Mouse (Mus musculus): ENCODE measurements at regions not wholly inside any gene's neighbourhood (a gene's known extent, or its start where the extent isn't known, plus 50 kb on each side); places are given as distances from the start of the nearest gene placed in this dataset.

- Histone ChIP-seq H3K27ac (ENCODE audit: low read length) (no peak overlapping the region), H3K9me3 (ENCODE audit: low read length) (no peaks in the 10 kb centered on the region), H3K27me3 (replicated peaks; ENCODE audit: insufficient read depth, low read length) (no peaks in the 10 kb centered on the region), H3K9ac (replicated peaks; ENCODE audit: low read depth) (no peak overlapping the region), H3K4me3 (ENCODE audit: low read depth, low read length) (no peak overlapping the region), H3K4me1 (ENCODE audit: insufficient read depth, low read depth, low read length) (no peaks in the 10 kb centered on the region), H3K4me2 (replicated peaks; ENCODE audit: low read depth, low read length) (no peak overlapping the region), H3K36me3 (ENCODE audit: insufficient read depth, low read length) (no peaks in the 10 kb centered on the region)
- no peak for DNase-seq (ENCODE audit: low spot score)
- 79% methylated on average over 8 of the region's 8 CpGs for WGBS
- TF ChIP-seq EP300 (IDR thresholded peaks at IDR 0.05) (no peak), CTCF (IDR thresholded peaks at IDR 0.05) (no peak)
- no peak for ATAC-seq
Observed at GRCm38 (mm10) chr13:69963944-69964343, 161.7 kb downstream of the Med10 start.

DNA sequence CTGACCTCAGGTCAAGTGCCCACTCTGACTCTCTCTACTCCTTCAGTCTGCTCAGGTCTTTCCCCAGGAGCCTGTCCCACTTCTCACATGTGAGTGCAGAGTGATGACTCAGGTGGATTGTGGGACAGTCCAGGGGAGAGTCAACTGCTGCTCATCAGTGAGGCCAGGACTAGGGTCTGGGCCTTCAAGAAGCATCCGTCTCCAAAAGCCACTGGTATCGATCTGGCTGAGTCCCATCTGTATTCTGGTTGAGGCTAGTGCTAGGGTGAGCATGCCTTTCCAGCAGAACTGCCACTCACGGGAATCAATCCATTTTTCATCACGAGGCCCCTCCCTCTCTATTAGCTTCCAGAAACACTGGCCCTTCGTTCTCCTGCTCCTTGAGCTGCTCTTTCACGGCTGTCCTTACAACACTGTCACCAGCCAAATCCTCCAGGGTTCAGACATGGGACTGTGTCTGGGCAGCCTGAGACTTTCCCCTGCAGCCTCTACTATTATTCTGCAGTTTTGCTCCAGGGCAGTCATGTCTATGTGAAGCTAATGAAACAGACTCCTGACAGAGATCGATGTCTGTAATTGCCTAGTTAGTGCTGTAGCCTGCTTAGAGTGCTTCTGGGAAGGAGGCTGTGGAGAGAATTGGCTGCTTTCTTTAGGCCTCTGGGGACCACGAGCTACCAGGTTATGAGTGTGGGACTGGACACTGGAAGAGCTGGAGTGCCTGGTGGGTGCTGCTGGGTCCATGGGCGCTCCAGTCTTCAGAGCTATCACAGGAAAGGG is 169.3 kb downstream of the Med10 start:
- Histone ChIP-seq H3K27ac (ENCODE audit: low read length) (no peak overlapping the region), H3K9ac (replicated peaks; ENCODE audit: low read depth) (no peak overlapping the region), H3K27me3 (replicated peaks; ENCODE audit: insufficient read depth, low read length) (no peaks in the 10 kb centered on the region), H3K4me1 (ENCODE audit: insufficient read depth, low read depth, low read length) (no peaks in the 10 kb centered on the region), H3K4me3 (ENCODE audit: low read depth, low read length) (no peak overlapping the region), H3K4me2 (replicated peaks; ENCODE audit: low read depth, low read length) (no peak overlapping the region), H3K9me3 (ENCODE audit: low read length) (no peaks in the 10 kb centered on the region), H3K36me3 (ENCODE audit: insufficient read depth, low read length) (no peaks in the 10 kb centered on the region)
- DNase-seq (ENCODE audit: low spot score) (no peak), ATAC-seq (no peak)
- WGBS: 70% methylated on average over 9 of the region's 9 CpGs
- TF ChIP-seq CTCF (IDR thresholded peaks at IDR 0.05) (no peak), EP300 (IDR thresholded peaks at IDR 0.05) (no peak)

- no peak overlapping the region for H3K4me3 ChIP-seq (ENCODE audit: low read depth, low read length)
- no peak overlapping the region for H3K27ac ChIP-seq (ENCODE audit: low read length)
- H3K4me1 ChIP-seq (ENCODE audit: insufficient read depth, low read depth, low read length): no peaks in the 10 kb centered on the region
- no peaks in the 10 kb centered on the region for H3K27me3 ChIP-seq (replicated peaks; ENCODE audit: insufficient read depth, low read length)
- no peak for TF ChIP-seq EP300 (IDR thresholded peaks at IDR 0.05)
- no peak for TF ChIP-seq CTCF (IDR thresholded peaks at IDR 0.05)
- H3K36me3 ChIP-seq (ENCODE audit: insufficient read depth, low read length): no peaks in the 10 kb centered on the region
- ATAC-seq: no peak
- H3K9ac ChIP-seq (replicated peaks; ENCODE audit: low read depth): no peak overlapping the region
- WGBS: 67% methylated on average over 5 of the region's 5 CpGs
- no peak overlapping the region for H3K4me2 ChIP-seq (replicated peaks; ENCODE audit: low read depth, low read length)
- DNase-seq (ENCODE audit: low spot score): no peak
- no peaks in the 10 kb centered on the region for H3K9me3 ChIP-seq (ENCODE audit: low read length)
Observed at GRCm38 (mm10) chr13:69974835-69975234, 172.6 kb downstream of the Med10 start.

DNA sequence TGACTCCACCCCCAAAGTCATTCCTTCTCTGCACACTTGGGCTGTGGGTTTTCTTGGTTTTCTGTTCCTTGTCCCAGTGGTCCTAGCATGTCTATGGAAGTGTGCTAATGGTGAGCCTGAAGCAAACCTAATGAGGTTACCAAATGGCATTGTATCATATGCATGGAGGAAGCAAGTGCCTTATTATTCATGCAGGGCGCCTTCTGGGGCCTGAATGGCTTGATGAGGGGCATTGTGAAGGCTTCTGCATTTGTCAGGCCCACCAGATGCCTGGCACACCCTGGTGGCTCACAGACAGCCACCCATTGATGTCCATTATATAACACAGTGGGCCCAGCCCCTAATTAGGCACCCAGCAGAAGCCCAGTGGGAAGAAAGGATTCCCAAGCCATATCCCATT is 182.0 kb downstream of the Med10 start:
- no peaks in the 10 kb centered on the region for H3K4me1 ChIP-seq (ENCODE audit: insufficient read depth, low read depth, low read length)
- no peak overlapping the region for H3K4me2 ChIP-seq (replicated peaks; ENCODE audit: low read depth, low read length)
- WGBS: 82% methylated on average over 1 of the region's 1 CpGs
- H3K9me3 ChIP-seq (ENCODE audit: low read length): no peaks in the 10 kb centered on the region
- no peaks in the 10 kb centered on the region for H3K27me3 ChIP-seq (replicated peaks; ENCODE audit: insufficient read depth, low read length)
- no peak for DNase-seq (ENCODE audit: low spot score)
- no peaks in the 10 kb centered on the region for H3K36me3 ChIP-seq (ENCODE audit: insufficient read depth, low read length)
- H3K4me3 ChIP-seq (ENCODE audit: low read depth, low read length): no peak overlapping the region
- H3K9ac ChIP-seq (replicated peaks; ENCODE audit: low read depth): no peak overlapping the region
- TF ChIP-seq EP300 (IDR thresholded peaks at IDR 0.05): no peak
- TF ChIP-seq CTCF (IDR thresholded peaks at IDR 0.05): no peak
- no peak overlapping the region for H3K27ac ChIP-seq (ENCODE audit: low read length)
- no peak for ATAC-seq

DNA sequence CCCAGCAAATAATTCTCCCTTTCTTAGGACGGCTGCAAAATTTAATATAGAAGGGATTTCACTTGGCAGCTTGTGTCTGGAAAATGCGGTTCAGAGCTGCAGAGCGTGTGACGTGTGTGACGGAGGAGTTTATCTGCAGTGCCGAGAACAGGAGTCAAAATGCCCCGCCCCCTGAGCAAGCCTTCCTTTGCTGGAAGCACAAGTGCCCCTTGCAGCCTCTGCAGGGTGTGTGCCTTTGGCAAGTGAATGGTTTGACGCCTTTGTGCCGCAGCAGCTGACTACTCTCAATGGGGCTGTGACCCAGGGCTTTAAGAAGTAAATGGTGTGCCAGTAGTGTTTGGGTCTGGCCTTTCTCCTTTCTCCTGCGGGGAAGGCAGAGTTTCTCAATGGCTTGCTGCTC is 185.0 kb downstream of the Med10 start:
- Histone ChIP-seq H3K27me3 (replicated peaks; ENCODE audit: insufficient read depth, low read length) (no peaks in the 10 kb centered on the region), H3K4me1 (ENCODE audit: insufficient read depth, low read depth, low read length) (no peaks in the 10 kb centered on the region), H3K27ac (ENCODE audit: low read length) (no peak overlapping the region), H3K9me3 (ENCODE audit: low read length) (no peaks in the 10 kb centered on the region), H3K4me2 (replicated peaks; ENCODE audit: low read depth, low read length) (no peak overlapping the region), H3K9ac (replicated peaks; ENCODE audit: low read depth) (no peak overlapping the region), H3K36me3 (ENCODE audit: insufficient read depth, low read length) (no peaks in the 10 kb centered on the region), H3K4me3 (ENCODE audit: low read depth, low read length) (no peak overlapping the region)
- WGBS: 13% methylated on average over 10 of the region's 10 CpGs
- DNase-seq (ENCODE audit: low spot score) (peak; percentile 48), ATAC-seq (no peak; the same call in 1 of the 2 replicates)
- TF ChIP-seq EP300 (IDR thresholded peaks at IDR 0.05): no peak
- TF ChIP-seq CTCF (IDR thresholded peaks at IDR 0.05): no peak

GRCm38 (mm10) chr13:69988319-69988718 is 186.1 kb downstream of the Med10 start:
- WGBS: 29% methylated on average over 4 of the region's 4 CpGs
- Histone ChIP-seq H3K27me3 (replicated peaks; ENCODE audit: insufficient read depth, low read length) (no peaks in the 10 kb centered on the region), H3K4me2 (replicated peaks; ENCODE audit: low read depth, low read length) (no peak overlapping the region), H3K9ac (replicated peaks; ENCODE audit: low read depth) (no peak overlapping the region), H3K9me3 (ENCODE audit: low read length) (no peaks in the 10 kb centered on the region), H3K27ac (ENCODE audit: low read length) (no peak overlapping the region), H3K36me3 (ENCODE audit: insufficient read depth, low read length) (no peaks in the 10 kb centered on the region), H3K4me3 (ENCODE audit: low read depth, low read length) (no peak overlapping the region), H3K4me1 (ENCODE audit: insufficient read depth, low read depth, low read length) (no peaks in the 10 kb centered on the region)
- TF ChIP-seq CTCF (IDR thresholded peaks at IDR 0.05) (no peak), EP300 (IDR thresholded peaks at IDR 0.05) (no peak)
- DNase-seq (ENCODE audit: low spot score) (peak; percentile 19), ATAC-seq (no peak)

Measured in lung, postnatal 0 days (tissue).